ENCODE assay signal across 19 mouse cellular contexts in genomic region chr12:107596236-107596635, GRCm38 (mm10).
DNase-seq lines count a peak whose midpoint lies in the region; ATAC-seq lines count a peak whose summit lies in the region.
"Had no signal": no experiment of that assay in that cellular context is flagged by ENCODE, and none has a peak within 500 bp of the region (broad histone marks: within the 10 kb centered on the region; RNA-seq: fewer than 3 reads in every experiment).

No protein-coding gene starts in this region.

- peak; percentile 52 for DNase-seq in heart, adult 11 months
- no peak for DNase-seq in heart, postnatal 25 days (ENCODE audit: low spot score)
- DNase-seq in midbrain, embryonic 11.5 days (ENCODE audit: low spot score, missing footprints): peak; percentile 61
- DNase-seq: adrenal gland, adult 2 months; adrenal gland, adult 8-10 months; adrenal gland, postnatal 10 days; adrenal gland, postnatal 14 days; adrenal gland, postnatal 25 days; adrenal gland, postnatal 36 days; B cell, adult 2 months; cerebellum, adult 11 months; cerebellum, adult 11-12 months; cerebellum, adult 18-20 months had no signal

- H3K27ac ChIP-seq in midbrain, embryonic 11.5 days (ENCODE audit: low read depth, low read length): no peak overlapping the region
- H3K27ac ChIP-seq in midbrain, embryonic 15.5 days: no peak overlapping the region

- no peaks in the 10 kb centered on the region for H3K4me1 ChIP-seq in midbrain, embryonic 11.5 days (ENCODE audit: control insufficient read depth, insufficient read depth, low read length)
- no peaks in the 10 kb centered on the region for H3K4me1 ChIP-seq in midbrain, embryonic 15.5 days

- ATAC-seq in midbrain, embryonic 11.5 days (ENCODE audit: low FRiP score): 0 out of 2 replicates have a peak, but pooled peaks have one; percentile 14
- no peak for ATAC-seq in midbrain, embryonic 15.5 days (replicated peaks)
- ATAC-seq: activated CD4-positive, CD25-positive, alpha-beta regulatory T cell, adult 4 months; CD4-positive, CD25-positive, alpha-beta regulatory T cell, adult 4 months; Patski had no signal

- intact Hi-C loops in heart, postnatal 25 days (cut with DNase I): no loop called here

- no peak overlapping the region for H3K9ac ChIP-seq in midbrain, embryonic 11.5 days (ENCODE audit: low read length)
- H3K9ac ChIP-seq in midbrain, embryonic 15.5 days: no peak overlapping the region

- H3K4me2 ChIP-seq in midbrain, embryonic 11.5 days: no peak overlapping the region
- H3K4me2 ChIP-seq in midbrain, embryonic 15.5 days: no peak overlapping the region

- no peaks in the 10 kb centered on the region for H3K27me3 ChIP-seq in midbrain, embryonic 11.5 days (ENCODE audit: control insufficient read depth, insufficient read depth, low read length)
- no peaks in the 10 kb centered on the region for H3K27me3 ChIP-seq in midbrain, embryonic 15.5 days (replicated peaks)
- H3K27me3 ChIP-seq: CH12.LX had no signal

- no peaks in the 10 kb centered on the region for H3K36me3 ChIP-seq in midbrain, embryonic 11.5 days (ENCODE audit: control insufficient read depth, insufficient read depth, low read length)
- no peaks in the 10 kb centered on the region for H3K36me3 ChIP-seq in midbrain, embryonic 15.5 days (replicated peaks)
- H3K36me3 ChIP-seq: G1E had no signal

- no peak overlapping the region for H3K4me3 ChIP-seq in midbrain, embryonic 11.5 days (ENCODE audit: low read depth, low read length)
- no peak overlapping the region for H3K4me3 ChIP-seq in midbrain, embryonic 15.5 days

- H3K9me3 ChIP-seq in midbrain, embryonic 11.5 days (ENCODE audit: control insufficient read depth, low read length): no peaks in the 10 kb centered on the region
- H3K9me3 ChIP-seq in midbrain, embryonic 15.5 days: no peaks in the 10 kb centered on the region
